Mouse (Mus musculus): ENCODE measurements around the gene Sema5a. TPM values are rescaled to one million over a fixed set of nuclear protein-coding genes. Genes with fewer than 3 reads are reported as not detected.

The Sema5a gene
- polyA plus RNA-seq, 1 experiment from 2014 or later = 0.63 TPM

GRCm38 (mm10) chr15:32459046-32459445 is 214.4 kb downstream of the Sema5a start:
- Histone ChIP-seq H3K9ac (no peak overlapping the region), H3K27ac (no peak overlapping the region), H3K27me3 (no peaks in the 10 kb centered on the region), H3K36me3 (no peaks in the 10 kb centered on the region), H3K4me1 (replicated peaks) (no peaks in the 10 kb centered on the region), H3K4me3 (replicated peaks) (no peak overlapping the region), H3K9me3 (replicated peaks) (no peaks in the 10 kb centered on the region), H3K4me2 (no peak overlapping the region)
- WGBS (ENCODE audit: insufficient replicate concordance) = 39% methylated on average over 2 of the region's 2 CpGs
- ATAC-seq (ENCODE audit: low read depth) (no peak), DNase-seq (no peak)

- no peaks in the 10 kb centered on the region for H3K36me3 ChIP-seq
- no peaks in the 10 kb centered on the region for H3K4me1 ChIP-seq (replicated peaks)
- no peak overlapping the region for H3K9ac ChIP-seq
- H3K9me3 ChIP-seq (replicated peaks) = no peaks in the 10 kb centered on the region
- H3K27me3 ChIP-seq = no peaks in the 10 kb centered on the region
- no peak overlapping the region for H3K4me2 ChIP-seq
- H3K27ac ChIP-seq = no peak overlapping the region
- DNase-seq = no peak
- 71% methylated on average over 7 of the region's 7 CpGs for WGBS (ENCODE audit: insufficient replicate concordance)
- H3K4me3 ChIP-seq (replicated peaks) = no peak overlapping the region
- no peak for ATAC-seq (ENCODE audit: low read depth)
Observed at GRCm38 (mm10) chr15:32460238-32460637, 215.6 kb downstream of the Sema5a start.

- no peak overlapping the region for H3K4me3 ChIP-seq (replicated peaks)
- no peak overlapping the region for H3K4me2 ChIP-seq
- no peaks in the 10 kb centered on the region for H3K36me3 ChIP-seq
- no peaks in the 10 kb centered on the region for H3K27me3 ChIP-seq
- ATAC-seq (ENCODE audit: low read depth) = no peak
- H3K9me3 ChIP-seq (replicated peaks) = no peaks in the 10 kb centered on the region
- no peaks in the 10 kb centered on the region for H3K4me1 ChIP-seq (replicated peaks)
- DNase-seq = no peak
- WGBS (ENCODE audit: insufficient replicate concordance) = 53% methylated on average over 6 of the region's 6 CpGs
- no peak overlapping the region for H3K9ac ChIP-seq
- H3K27ac ChIP-seq = no peak overlapping the region
Observed at GRCm38 (mm10) chr15:32471480-32472050, 227.0 kb downstream of the Sema5a start.

DNA sequence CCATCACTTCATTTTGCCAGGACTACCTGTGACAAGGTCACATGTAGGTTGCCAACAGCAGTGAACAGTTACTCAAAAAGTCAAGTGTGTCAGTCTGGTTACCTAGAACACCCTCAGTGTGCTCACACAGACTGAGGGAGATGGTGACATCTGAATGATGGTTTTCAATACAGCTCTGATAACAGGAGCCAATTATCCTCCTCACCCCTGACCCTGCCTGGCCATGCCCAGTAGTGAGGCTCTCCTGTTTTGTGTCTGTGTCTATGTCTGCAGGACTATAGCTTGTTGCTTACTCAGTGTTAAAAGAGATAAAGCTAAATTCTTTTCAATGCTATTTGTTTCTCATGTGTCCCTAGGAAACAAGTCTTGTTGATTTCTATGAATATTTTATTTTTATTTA is 236.1 kb downstream of the Sema5a start:
- H3K4me3 ChIP-seq (replicated peaks) = no peak overlapping the region
- DNase-seq (no peak), ATAC-seq (ENCODE audit: low read depth) (no peak)
- H3K36me3 ChIP-seq = no peaks in the 10 kb centered on the region
- no peaks in the 10 kb centered on the region for H3K4me1 ChIP-seq (replicated peaks)
- H3K27ac ChIP-seq = no peak overlapping the region
- H3K4me2 ChIP-seq = no peak overlapping the region
- H3K9me3 ChIP-seq (replicated peaks) = no peaks in the 10 kb centered on the region
- no peak overlapping the region for H3K9ac ChIP-seq
- no peaks in the 10 kb centered on the region for H3K27me3 ChIP-seq

- Histone ChIP-seq H3K4me2 (no peak overlapping the region), H3K27me3 (no peaks in the 10 kb centered on the region), H3K9me3 (replicated peaks) (no peaks in the 10 kb centered on the region), H3K27ac (no peak overlapping the region), H3K4me3 (replicated peaks) (no peak overlapping the region), H3K36me3 (no peaks in the 10 kb centered on the region), H3K9ac (no peak overlapping the region), H3K4me1 (replicated peaks) (no peaks in the 10 kb centered on the region)
- DNase-seq = no peak
- ATAC-seq (ENCODE audit: low read depth) = no peak
- WGBS (ENCODE audit: insufficient replicate concordance) = 70% methylated on average over 8 of the region's 8 CpGs
Observed at GRCm38 (mm10) chr15:32485064-32485964, 240.7 kb downstream of the Sema5a start.

- no peak overlapping the region for H3K4me3 ChIP-seq (replicated peaks)
- H3K4me1 ChIP-seq (replicated peaks) = no peaks in the 10 kb centered on the region
- no peak overlapping the region for H3K27ac ChIP-seq
- DNase-seq (no peak), ATAC-seq (ENCODE audit: low read depth) (no peak)
- WGBS (ENCODE audit: insufficient replicate concordance) = 27% methylated on average over 1 of the region's 1 CpGs
- no peak overlapping the region for H3K9ac ChIP-seq
- H3K36me3 ChIP-seq = no peaks in the 10 kb centered on the region
- no peak overlapping the region for H3K4me2 ChIP-seq
- no peaks in the 10 kb centered on the region for H3K9me3 ChIP-seq (replicated peaks)
- H3K27me3 ChIP-seq = no peaks in the 10 kb centered on the region
Observed at GRCm38 (mm10) chr15:32487968-32488367, 243.4 kb downstream of the Sema5a start.

DNA sequence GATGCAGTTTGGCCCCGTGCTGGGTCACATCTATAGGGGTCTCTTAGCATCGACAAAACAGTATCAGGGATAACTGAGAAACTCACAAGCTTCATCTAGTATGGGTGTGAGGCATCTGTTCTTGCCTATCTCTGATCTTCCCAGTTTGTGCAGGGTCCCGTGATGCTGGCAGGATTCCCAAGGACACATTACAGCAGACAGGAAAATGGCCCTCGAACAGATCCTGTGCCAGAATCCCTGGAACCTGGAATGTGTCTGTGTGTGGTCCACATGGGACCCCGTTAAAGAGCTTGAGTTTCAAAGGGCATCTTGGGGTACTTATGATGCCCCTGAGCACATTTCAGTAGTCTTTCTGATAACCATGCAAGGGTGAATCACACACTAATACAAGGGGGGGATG is 249.6 kb downstream of the Sema5a start:
- Histone ChIP-seq H3K4me1 (replicated peaks) (no peaks in the 10 kb centered on the region), H3K9ac (no peak overlapping the region), H3K4me2 (no peak overlapping the region), H3K36me3 (no peaks in the 10 kb centered on the region), H3K27me3 (no peaks in the 10 kb centered on the region), H3K9me3 (replicated peaks) (no peaks in the 10 kb centered on the region), H3K27ac (no peak overlapping the region), H3K4me3 (replicated peaks) (no peak overlapping the region)
- ATAC-seq (ENCODE audit: low read depth) (no peak), DNase-seq (no peak)
- WGBS (ENCODE audit: insufficient replicate concordance) = 54% methylated on average over 5 of the region's 5 CpGs

DNA sequence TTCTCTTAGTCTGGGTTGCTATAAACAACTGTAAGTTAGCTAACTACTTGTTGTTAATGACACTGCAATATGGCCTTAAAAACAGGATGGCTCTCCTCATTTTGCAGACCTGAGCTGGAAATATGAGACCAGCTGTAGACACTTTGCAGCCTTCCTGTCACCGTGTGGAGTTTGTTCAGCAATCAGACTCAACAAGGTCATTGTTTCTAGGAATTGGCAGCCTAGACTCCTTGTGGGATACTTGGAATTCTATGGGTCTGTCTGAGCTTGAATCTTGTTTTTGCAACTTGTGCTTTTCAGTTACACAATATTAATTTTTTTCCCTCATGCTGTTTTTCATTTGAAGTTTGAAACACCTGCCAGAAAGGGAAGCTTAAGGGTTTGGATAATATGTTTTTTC is 250.3 kb downstream of the Sema5a start:
- H3K4me1 ChIP-seq (replicated peaks) = no peaks in the 10 kb centered on the region
- no peak overlapping the region for H3K4me2 ChIP-seq
- DNase-seq (no peak), ATAC-seq (ENCODE audit: low read depth) (no peak)
- H3K27ac ChIP-seq = no peak overlapping the region
- no peaks in the 10 kb centered on the region for H3K27me3 ChIP-seq
- H3K36me3 ChIP-seq = no peaks in the 10 kb centered on the region
- H3K9me3 ChIP-seq (replicated peaks) = no peaks in the 10 kb centered on the region
- no peak overlapping the region for H3K4me3 ChIP-seq (replicated peaks)
- 37% methylated on average over 1 of the region's 1 CpGs for WGBS (ENCODE audit: insufficient replicate concordance)
- H3K9ac ChIP-seq = no peak overlapping the region

DNA sequence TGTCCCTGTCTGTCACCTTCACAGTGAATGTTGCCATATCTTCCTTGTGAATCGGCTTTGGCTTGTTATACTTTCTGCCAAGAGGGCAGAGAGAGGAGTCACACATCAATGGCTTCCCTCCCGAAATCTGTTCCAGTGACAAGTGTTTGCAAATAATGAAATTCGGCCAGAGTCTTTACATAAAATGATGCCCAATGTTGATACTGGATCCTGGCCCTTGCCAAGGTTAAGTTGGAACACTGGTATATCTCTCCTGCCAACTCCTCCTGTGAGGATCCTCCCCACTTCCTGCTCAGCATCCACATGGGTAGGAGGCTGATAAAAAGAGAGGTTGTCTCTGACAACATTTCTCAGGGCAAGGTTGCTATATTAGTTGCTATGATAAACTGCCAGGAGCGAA is 252.3 kb downstream of the Sema5a start:
- ATAC-seq (ENCODE audit: low read depth) (no peak), DNase-seq (no peak)
- H3K36me3 ChIP-seq = no peaks in the 10 kb centered on the region
- 58% methylated on average over 4 of the region's 4 CpGs for WGBS (ENCODE audit: insufficient replicate concordance)
- no peaks in the 10 kb centered on the region for H3K4me1 ChIP-seq (replicated peaks)
- no peaks in the 10 kb centered on the region for H3K9me3 ChIP-seq (replicated peaks)
- no peaks in the 10 kb centered on the region for H3K27me3 ChIP-seq
- no peak overlapping the region for H3K4me3 ChIP-seq (replicated peaks)
- H3K27ac ChIP-seq = no peak overlapping the region
- H3K4me2 ChIP-seq = no peak overlapping the region
- H3K9ac ChIP-seq = no peak overlapping the region

DNA sequence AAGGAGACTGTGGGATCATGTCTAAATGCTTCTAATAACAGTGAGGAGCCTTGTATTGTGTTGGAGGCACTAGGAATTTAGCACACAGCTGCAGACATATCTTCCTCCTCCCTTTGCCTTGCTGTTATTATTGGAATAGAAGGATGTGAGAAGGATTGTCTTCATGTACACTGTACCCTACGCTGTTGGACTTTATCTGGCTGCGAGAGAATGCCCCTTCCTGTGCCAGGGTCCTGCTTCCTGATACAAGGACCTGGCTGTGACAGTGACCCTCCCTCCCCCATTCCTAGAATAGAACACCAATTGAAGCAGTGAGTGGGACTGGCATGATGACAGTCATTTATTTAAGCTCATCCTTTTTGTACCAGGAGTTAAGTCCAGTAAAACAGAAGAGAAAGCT is 261.3 kb downstream of the Sema5a start:
- H3K4me2 ChIP-seq = no peak overlapping the region

GRCm38 (mm10) chr15:32508282-32508681 is 263.7 kb downstream of the Sema5a start:
- Histone ChIP-seq H3K9ac (no peak overlapping the region), H3K36me3 (no peaks in the 10 kb centered on the region), H3K4me2 (no peak overlapping the region), H3K27ac (no peak overlapping the region), H3K27me3 (no peaks in the 10 kb centered on the region), H3K9me3 (replicated peaks) (no peaks in the 10 kb centered on the region), H3K4me1 (replicated peaks) (no peaks in the 10 kb centered on the region), H3K4me3 (replicated peaks) (no peak overlapping the region)
- DNase-seq = no peak
- ATAC-seq (ENCODE audit: low read depth) = no peak

More for the DNA sequence above, 261.3 kb downstream of the Sema5a start:
- H3K4me3 ChIP-seq (replicated peaks) = no peak overlapping the region
- H3K4me1 ChIP-seq (replicated peaks) = no peaks in the 10 kb centered on the region
- H3K27me3 ChIP-seq = no peaks in the 10 kb centered on the region
- no peaks in the 10 kb centered on the region for H3K36me3 ChIP-seq
- no peak overlapping the region for H3K27ac ChIP-seq
- WGBS (ENCODE audit: insufficient replicate concordance) = 40% methylated on average over 2 of the region's 2 CpGs
- DNase-seq (no peak), ATAC-seq (ENCODE audit: low read depth) (no peak)
- no peak overlapping the region for H3K9ac ChIP-seq
- no peaks in the 10 kb centered on the region for H3K9me3 ChIP-seq (replicated peaks)

GRCm38 (mm10) chr15:32514877-32515276 is 270.3 kb downstream of the Sema5a start:
- Histone ChIP-seq H3K4me3 (replicated peaks) (no peak overlapping the region), H3K27ac (no peak overlapping the region), H3K27me3 (no peaks in the 10 kb centered on the region), H3K9me3 (replicated peaks) (no peaks in the 10 kb centered on the region), H3K4me2 (no peak overlapping the region), H3K9ac (no peak overlapping the region), H3K4me1 (replicated peaks) (no peaks in the 10 kb centered on the region), H3K36me3 (no peaks in the 10 kb centered on the region)
- ATAC-seq (ENCODE audit: low read depth) (no peak), DNase-seq (no peak)
- 29% methylated on average over 1 of the region's 1 CpGs for WGBS (ENCODE audit: insufficient replicate concordance)

Measured in liver, embryonic 13.5 days (tissue).